In genomic region chr17:67866541-67867241, GRCm38 (mm10) we compare ENCODE assay signal across 11 mouse cellular contexts.
A peak's percentile ranks its signal among the peaks of the same experiment; 100 is the strongest.
DNase-seq lines count a peak whose midpoint lies in the region; ATAC-seq and TF ChIP-seq lines count a peak whose summit lies in the region.
"Had no signal": no experiment of that assay in that cellular context is flagged by ENCODE, and none has a peak within 500 bp of the region (broad histone marks: within the 10 kb centered on the region; RNA-seq: fewer than 3 reads in every experiment).

No protein-coding gene starts in this region.

- no peak overlapping the region for H3K9ac ChIP-seq in neural tube, embryonic 15.5 days (replicated peaks)
- no peak overlapping the region for H3K9ac ChIP-seq in heart, postnatal 0 days (replicated peaks; ENCODE audit: low read depth, low read length)
- H3K9ac ChIP-seq: liver, postnatal 0 days had no signal

- no peaks in the 10 kb centered on the region for H3K36me3 ChIP-seq in neural tube, embryonic 15.5 days
- 0 out of 2 replicates have a peak, but pooled peaks cover 10% of the 10 kb centered on the region for H3K36me3 ChIP-seq in heart, postnatal 0 days (replicated peaks; ENCODE audit: control insufficient read depth, insufficient read depth, low read length)

- H3K9me3 ChIP-seq in neural tube, embryonic 15.5 days (replicated peaks) = no peaks in the 10 kb centered on the region
- no peaks in the 10 kb centered on the region for H3K9me3 ChIP-seq in heart, postnatal 0 days (replicated peaks; ENCODE audit: control insufficient read depth, low read length)

- H3K4me3 ChIP-seq in neural tube, embryonic 15.5 days (replicated peaks) = no peak overlapping the region
- no peak overlapping the region for H3K4me3 ChIP-seq in heart, postnatal 0 days (ENCODE audit: low read depth, low read length)
- H3K4me3 ChIP-seq: myocyte had no signal

- no peak overlapping the region; the same call in 1 of the 2 replicates for H3K27ac ChIP-seq in neural tube, embryonic 15.5 days (replicated peaks)
- peak overlapping the region; percentile 46 for H3K27ac ChIP-seq in heart, postnatal 0 days (ENCODE audit: low read depth)

- DNase-seq in gastrocnemius, adult 18-20 months (ENCODE audit: low spot score) = peak; percentile 66
- no peak for DNase-seq in gastrocnemius, adult 8-10 months (ENCODE audit: low spot score in 2 of 2)
- DNase-seq in neural tube, embryonic 10.5 days (ENCODE audit: extremely low spot score, low spot score) = peak; percentile 35
- peak; percentile 6 for DNase-seq in heart, postnatal 0 days (ENCODE audit: low spot score)
- no peak for DNase-seq in left cerebral cortex, adult 9 months (ENCODE audit: low spot score in 2 of 2)
- DNase-seq in adrenal gland, postnatal 14 days = no peak
- DNase-seq in frontal cortex, postnatal 25 days (ENCODE audit: low spot score in 2 of 2) = no peak
- DNase-seq: liver, postnatal 0 days had no signal

- no peak overlapping the region for H3K4me2 ChIP-seq in neural tube, embryonic 15.5 days
- H3K4me2 ChIP-seq in heart, postnatal 0 days (ENCODE audit: low read depth, low read length) = no peak overlapping the region

- no peaks in the 10 kb centered on the region for H3K27me3 ChIP-seq in neural tube, embryonic 15.5 days (replicated peaks)
- H3K27me3 ChIP-seq in heart, postnatal 0 days (ENCODE audit: control insufficient read depth, insufficient read depth, low read length) = peaks cover 30% of the 10 kb centered on the region

- H3K4me1 ChIP-seq in neural tube, embryonic 15.5 days = no peaks in the 10 kb centered on the region
- no peaks in the 10 kb centered on the region for H3K4me1 ChIP-seq in heart, postnatal 0 days (ENCODE audit: control insufficient read depth, insufficient read depth)

- no peak for TF ChIP-seq CTCF in heart, postnatal 0 days (IDR thresholded peaks at IDR 0.05; ENCODE audit: low read depth)

- 80% methylated on average over 20 of the region's 20 CpGs for WGBS in neural tube, embryonic 15.5 days
- WGBS in heart, postnatal 0 days = 74% methylated on average over 20 of the region's 20 CpGs

- no peak for ATAC-seq in neural tube, embryonic 15.5 days (ENCODE audit: low FRiP score)
- no peak for ATAC-seq in heart, postnatal 0 days (ENCODE audit: insufficient read depth, low read depth)
- ATAC-seq: forebrain, embryonic 14.5 days; liver, postnatal 0 days had no signal

- TF ChIP-seq EP300 in heart, postnatal 0 days (IDR thresholded peaks at IDR 0.05; ENCODE audit: low read depth) = no peak

Comparison
In these comparisons a context has a peak if more than half of its experiments do, and no peak if none do; other contexts are left out.
1. DNase-seq: peak in gastrocnemius, adult 18-20 months (single experiment), neural tube, embryonic 10.5 days (single experiment) and heart, postnatal 0 days (single experiment); none in gastrocnemius, adult 8-10 months (0 of 2), left cerebral cortex, adult 9 months (0 of 2), adrenal gland, postnatal 14 days (single experiment) and frontal cortex, postnatal 25 days (0 of 2).